Mouse (Mus musculus) bone marrow macrophage, adult 2 months (primary cell): ENCODE results near the gene Sox9.

Experiments used
- CTCF ChIP-seq: IDR thresholded peaks from 2 replicates; pipeline ENCODE4 v1.5.1; 2012; ENCODE audit warnings: low read depth, mild to moderate bottlenecking, low read length, moderate library complexity
- POLR2A ChIP-seq: IDR thresholded peaks from 2 replicates; pipeline ENCODE4 v1.6.1; 2012; ENCODE audit warnings: mild to moderate bottlenecking, low read depth, low read length, borderline replicate concordance

DNA sequence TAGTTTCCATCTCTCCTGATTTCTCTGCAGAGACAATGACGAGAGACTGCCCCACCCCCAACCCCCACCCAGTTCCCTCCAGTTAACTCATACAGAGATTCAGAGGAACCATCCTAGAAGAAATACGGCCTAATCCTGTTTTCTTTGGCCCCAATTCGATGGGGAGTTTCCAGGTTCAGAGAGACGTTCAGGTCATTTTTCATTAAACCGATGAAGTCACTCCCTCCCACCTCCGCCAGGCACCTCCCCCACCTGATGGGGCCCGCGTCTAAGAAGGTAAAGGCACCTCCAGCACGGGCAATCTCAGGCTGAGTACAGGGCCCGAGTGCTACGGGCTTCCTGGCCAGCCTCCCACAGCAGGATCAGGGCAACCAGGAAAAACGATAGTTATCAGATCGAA, 6.3 kb downstream of the Sox9 start:
- TF ChIP-seq CTCF = no peak
- TF ChIP-seq POLR2A = no peak
